Mouse (Mus musculus) midbrain, embryonic 16.5 days (tissue): ENCODE measurements around the gene Psmb5. TPM values are rescaled to one million over a fixed set of nuclear protein-coding genes. Genes with fewer than 3 reads are reported as not detected.
A peak's percentile ranks its signal among the peaks of the same experiment; 100 is the strongest.

ENCODE experiments used
- ATAC-seq: fragments of 200-750 bp; cut with Nextera tagmentation; 2 replicates; pipeline ENCODE4 v1.8.0; 2017; ENCODE audit warnings: moderate TSS enrichment
- H3K27ac ChIP-seq: fragments of 300-500 bp; sonication (generic); 2 replicates; pipeline ENCODE4 v1.5.1; 2014; ENCODE audit warnings: mild to moderate bottlenecking, low read length, mixed read lengths
- H3K27me3 ChIP-seq: fragments of 300-500 bp; sonication (generic); 2 replicates; pipeline ENCODE4 v1.6.1; 2014; ENCODE audit warnings: low read depth, low read length, mixed read lengths; ENCODE audit not compliant: control insufficient read depth, insufficient read depth
- H3K36me3 ChIP-seq: fragments of 300-500 bp; sonication (generic); 2 replicates; pipeline ENCODE4 v1.6.1; 2014; ENCODE audit warnings: mild to moderate bottlenecking, low read length, moderate library complexity, mixed read lengths; ENCODE audit not compliant: control insufficient read depth, insufficient read depth
- H3K4me1 ChIP-seq: fragments of 300-500 bp; sonication (generic); 2 replicates; pipeline ENCODE4 v1.6.1; 2014; ENCODE audit warnings: mild to moderate bottlenecking, low read length, mixed read lengths; ENCODE audit not compliant: control insufficient read depth, insufficient read depth
- H3K4me2 ChIP-seq: fragments of 300-500 bp; sonication (generic); 2 replicates; pipeline ENCODE4 v1.6.1; 2014; ENCODE audit warnings: mild to moderate bottlenecking, low read length, mixed read lengths
- H3K4me3 ChIP-seq: fragments of 300-500 bp; sonication (generic); 2 replicates; pipeline ENCODE4 v1.5.1; 2014; ENCODE audit warnings: low read depth, mild to moderate bottlenecking, low read length, moderate library complexity, mixed read lengths
- H3K9ac ChIP-seq: fragments of 300-500 bp; sonication (generic); 2 replicates; pipeline ENCODE4 v1.6.1; 2014; ENCODE audit warnings: low read depth, low read length, mixed read lengths
- H3K9me3 ChIP-seq: fragments of 300-500 bp; sonication (generic); replicated peaks from 2 replicates; pipeline ENCODE4 v1.6.1; 2014; ENCODE audit warnings: mild to moderate bottlenecking, low read length, mixed read lengths; ENCODE audit not compliant: control insufficient read depth, poor library complexity, severe bottlenecking
- WGBS: fragments of 180-500 bp; shearing (Covaris S2); extraction: QIAGEN DNeasy Blood & Tissue Kit; methylation state at CpG from one replicate; pipeline ENCODE4 v1.1.7; 2014; 5-methylcytosine and 5-hydroxymethylcytosine counted together
- polyA plus RNA-seq: library from polyadenylated mRNA; unstranded; fragments of >200 nt; fragmentation: Nextera tagmentation; extraction: Ambion mirVana; gene quantifications from 2 replicates; pipeline ENCODE4 v1.2.1, GENCODE M21; 2015

Gene Psmb5
- polyA plus RNA-seq = 412 and 432 TPM in 2 replicates

DNA sequence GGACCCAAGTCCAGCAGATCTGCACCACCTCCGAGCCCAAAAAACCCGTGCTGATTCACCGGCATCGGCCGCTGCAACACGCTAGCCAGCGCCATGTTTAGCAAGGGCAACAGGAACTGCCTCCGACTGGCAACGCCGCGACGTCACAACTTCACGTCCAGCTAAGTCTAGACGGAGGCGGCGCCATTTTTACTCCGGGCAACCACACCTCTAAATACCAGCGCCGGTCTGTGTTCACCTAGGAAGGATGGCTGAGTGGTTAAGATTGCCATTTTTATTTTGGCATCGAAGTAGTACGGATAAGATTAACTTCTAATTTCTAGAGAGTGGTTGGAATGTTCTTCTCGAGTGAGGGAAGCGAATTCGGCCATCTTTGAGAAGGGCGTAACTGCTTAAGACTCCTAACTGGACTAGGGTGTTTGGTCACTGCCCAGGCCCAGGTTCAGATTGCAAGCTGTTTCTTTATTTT is at the start of gene Psmb5:
Gene Psmb5 (minus strand): TSS at position 126 of the 469 bp plus-strand sequence.
- no peaks in the 10 kb centered on the region for H3K27me3 ChIP-seq
- H3K4me2 ChIP-seq = peak within 1 kb of the TSS; percentile 87
- H3K27ac ChIP-seq = peak within 1 kb of the TSS; percentile 81
- peak; percentile 93 for ATAC-seq
- H3K9me3 ChIP-seq = no peaks in the 10 kb centered on the region
- H3K36me3 ChIP-seq = peaks cover 3% of the 10 kb centered on the region; the same call in 1 of the 2 replicates
- under 1% methylated on average over 25 of the region's 25 CpGs for WGBS
- H3K4me3 ChIP-seq = peak within 1 kb of the TSS; percentile 54
- peaks cover 11% of the 10 kb centered on the region for H3K4me1 ChIP-seq
- H3K9ac ChIP-seq = peak within 1 kb of the TSS; percentile 72

DNA sequence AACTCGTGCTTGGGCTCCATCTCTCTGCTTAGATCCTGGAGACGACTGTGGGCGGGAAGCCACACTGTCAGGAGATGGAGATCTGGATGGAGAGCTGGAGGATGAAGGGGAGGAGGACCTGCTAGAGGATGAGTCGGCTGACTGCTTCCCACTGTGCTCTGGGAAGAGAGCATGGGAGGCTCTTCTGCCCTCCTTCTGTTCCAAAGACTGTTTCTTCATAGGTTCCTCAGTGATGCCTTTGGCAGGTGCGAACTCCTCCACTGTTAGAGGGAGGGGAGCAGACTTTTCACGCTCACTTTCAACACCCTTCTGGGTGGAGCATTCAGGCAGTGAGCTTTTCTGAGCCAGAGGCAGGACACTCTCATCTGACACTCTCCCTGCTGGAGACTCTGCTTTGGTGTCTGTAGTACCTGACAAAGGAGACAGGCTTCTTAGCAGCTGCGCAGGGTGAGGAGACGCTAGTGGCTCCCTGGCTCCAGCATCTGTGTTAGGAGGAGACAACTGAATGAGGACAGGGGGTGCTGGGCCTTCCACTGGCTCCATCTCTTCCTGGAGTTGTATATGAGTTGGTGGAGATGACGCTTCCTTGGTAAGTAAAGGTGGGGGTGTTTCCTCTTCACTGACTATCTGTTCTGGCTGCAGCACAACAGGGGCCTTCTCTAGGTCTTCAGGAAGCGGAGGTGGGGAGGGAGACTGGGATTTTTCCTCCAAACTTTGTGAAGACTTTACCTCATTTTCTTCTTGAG is 46.8 kb upstream of the Psmb5 start:
- H3K4me1 ChIP-seq = no peaks in the 10 kb centered on the region
- WGBS = 95% methylated on average over 10 of the region's 10 CpGs
- no peaks in the 10 kb centered on the region for H3K27me3 ChIP-seq
- no peak overlapping the region for H3K4me2 ChIP-seq
- no peak overlapping the region for H3K9ac ChIP-seq
- H3K27ac ChIP-seq = no peak overlapping the region
- H3K36me3 ChIP-seq = peaks cover 47% of the 10 kb centered on the region
- H3K9me3 ChIP-seq = no peaks in the 10 kb centered on the region
- H3K4me3 ChIP-seq = no peak overlapping the region
- ATAC-seq = no peak

DNA sequence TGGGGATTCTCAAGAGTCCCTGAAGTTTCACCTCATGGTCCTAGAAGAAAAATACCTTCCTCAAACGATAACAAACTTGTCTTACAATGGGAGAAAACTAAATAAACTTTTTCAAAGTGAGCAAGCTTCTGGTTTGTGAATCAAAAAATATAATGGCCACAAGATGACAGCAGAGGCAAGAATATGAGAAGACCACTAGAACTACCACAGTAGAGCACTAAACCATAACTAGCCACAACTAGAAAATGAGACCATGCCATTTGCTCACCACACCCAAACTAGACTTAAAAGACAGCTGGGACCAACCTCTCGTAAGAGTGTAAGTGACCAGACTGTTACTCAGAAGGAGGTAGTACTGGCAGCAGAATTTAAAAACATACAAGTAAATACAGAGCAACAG is 42.2 kb upstream of the Psmb5 start:
- WGBS = 90% methylated on average over 2 of the region's 2 CpGs
- Histone ChIP-seq H3K4me1 (no peaks in the 10 kb centered on the region), H3K27ac (no peak overlapping the region), H3K9me3 (no peaks in the 10 kb centered on the region), H3K4me2 (no peak overlapping the region), H3K27me3 (no peaks in the 10 kb centered on the region), H3K9ac (no peak overlapping the region), H3K4me3 (no peak overlapping the region), H3K36me3 (peaks cover 50% of the 10 kb centered on the region)
- no peak for ATAC-seq

DNA sequence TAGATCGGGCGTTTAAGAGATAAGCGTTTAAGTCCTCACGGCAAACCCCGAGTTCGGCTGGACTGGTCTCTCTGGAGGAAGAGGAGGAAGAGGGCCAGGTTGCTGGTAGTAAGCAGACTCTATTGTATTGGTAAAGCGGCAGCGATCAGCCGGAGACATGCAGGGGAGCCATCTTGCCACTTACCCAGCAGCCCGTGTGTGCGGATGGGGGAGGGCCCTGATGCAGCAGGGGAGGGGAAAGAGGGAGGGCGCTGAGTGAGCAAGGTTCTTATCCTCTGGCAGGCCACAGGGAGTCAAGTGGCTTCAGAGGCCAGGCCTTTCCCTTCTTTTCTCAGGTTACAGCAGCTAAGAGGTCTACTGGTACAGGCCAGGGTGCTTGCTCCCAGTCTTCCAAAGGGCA is 35.7 kb upstream of the Psmb5 start:
- Histone ChIP-seq H3K27ac (peak overlapping the region; percentile 84), H3K9ac (peak overlapping the region; percentile 76), H3K4me2 (peak overlapping the region; percentile 80), H3K9me3 (no peaks in the 10 kb centered on the region), H3K27me3 (no peaks in the 10 kb centered on the region), H3K36me3 (peaks cover 27% of the 10 kb centered on the region), H3K4me3 (peak overlapping the region; percentile 61), H3K4me1 (peaks cover 45% of the 10 kb centered on the region)
- 2% methylated on average over 11 of the region's 12 CpGs for WGBS
- peak; percentile 86 for ATAC-seq

DNA sequence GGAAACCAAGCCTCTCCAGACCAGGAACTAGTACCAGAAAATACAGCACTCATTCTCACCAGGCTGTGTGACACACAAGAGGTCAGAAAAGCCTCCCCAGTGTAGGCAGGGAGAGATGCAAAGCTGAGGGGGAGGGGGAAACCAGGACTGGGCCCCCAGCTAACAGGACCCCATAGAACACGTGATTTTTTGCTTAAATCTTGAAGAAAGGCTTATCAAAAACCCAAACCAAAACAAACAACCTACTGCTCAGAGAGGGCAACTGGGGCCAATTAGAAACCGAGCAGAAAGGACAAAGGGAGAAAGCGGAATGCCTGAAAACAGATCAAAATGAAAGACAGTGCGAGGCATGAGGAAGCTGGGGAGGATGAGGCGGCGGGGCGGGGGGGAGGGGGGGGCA is 35.0 kb upstream of the Psmb5 start:
- Histone ChIP-seq H3K4me2 (peak overlapping the region; percentile 80), H3K4me3 (peak overlapping the region; percentile 61), H3K27ac (peak overlapping the region; percentile 84), H3K9ac (peak overlapping the region; percentile 76), H3K4me1 (peaks cover 47% of the 10 kb centered on the region), H3K9me3 (no peaks in the 10 kb centered on the region), H3K36me3 (peaks cover 27% of the 10 kb centered on the region), H3K27me3 (no peaks in the 10 kb centered on the region)
- WGBS = 2% methylated on average over 6 of the region's 7 CpGs
- peak; percentile 23; the same call in 1 of the 2 replicates for ATAC-seq

DNA sequence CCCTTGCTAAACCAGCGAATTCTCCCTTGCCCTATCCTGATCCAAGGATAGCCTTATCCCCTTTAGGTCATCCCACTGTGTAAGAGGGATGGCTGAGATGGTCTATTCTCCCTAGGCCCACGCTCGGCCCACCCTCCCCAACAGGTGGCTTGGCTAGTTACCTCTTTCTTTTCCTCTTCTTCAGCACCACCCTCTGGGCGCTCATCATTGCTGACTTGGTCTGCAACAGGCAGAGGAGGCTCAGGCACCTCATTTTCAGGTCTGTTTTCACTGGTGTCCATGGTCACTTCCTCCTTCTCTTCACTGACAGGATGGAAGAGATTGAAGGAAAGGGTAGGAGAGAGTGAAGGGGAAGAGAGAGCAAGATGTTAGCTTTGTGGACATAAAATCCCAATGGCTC is 33.7 kb upstream of the Psmb5 start:
- Histone ChIP-seq H3K27ac (no peak overlapping the region), H3K27me3 (no peaks in the 10 kb centered on the region), H3K4me2 (peak overlapping the region; percentile 80), H3K36me3 (peaks cover 27% of the 10 kb centered on the region), H3K9ac (no peak overlapping the region), H3K4me3 (no peak overlapping the region), H3K9me3 (no peaks in the 10 kb centered on the region), H3K4me1 (peaks cover 49% of the 10 kb centered on the region)
- peak; percentile 18; the same call in 1 of the 2 replicates for ATAC-seq
- 81% methylated on average over 4 of the region's 4 CpGs for WGBS

DNA sequence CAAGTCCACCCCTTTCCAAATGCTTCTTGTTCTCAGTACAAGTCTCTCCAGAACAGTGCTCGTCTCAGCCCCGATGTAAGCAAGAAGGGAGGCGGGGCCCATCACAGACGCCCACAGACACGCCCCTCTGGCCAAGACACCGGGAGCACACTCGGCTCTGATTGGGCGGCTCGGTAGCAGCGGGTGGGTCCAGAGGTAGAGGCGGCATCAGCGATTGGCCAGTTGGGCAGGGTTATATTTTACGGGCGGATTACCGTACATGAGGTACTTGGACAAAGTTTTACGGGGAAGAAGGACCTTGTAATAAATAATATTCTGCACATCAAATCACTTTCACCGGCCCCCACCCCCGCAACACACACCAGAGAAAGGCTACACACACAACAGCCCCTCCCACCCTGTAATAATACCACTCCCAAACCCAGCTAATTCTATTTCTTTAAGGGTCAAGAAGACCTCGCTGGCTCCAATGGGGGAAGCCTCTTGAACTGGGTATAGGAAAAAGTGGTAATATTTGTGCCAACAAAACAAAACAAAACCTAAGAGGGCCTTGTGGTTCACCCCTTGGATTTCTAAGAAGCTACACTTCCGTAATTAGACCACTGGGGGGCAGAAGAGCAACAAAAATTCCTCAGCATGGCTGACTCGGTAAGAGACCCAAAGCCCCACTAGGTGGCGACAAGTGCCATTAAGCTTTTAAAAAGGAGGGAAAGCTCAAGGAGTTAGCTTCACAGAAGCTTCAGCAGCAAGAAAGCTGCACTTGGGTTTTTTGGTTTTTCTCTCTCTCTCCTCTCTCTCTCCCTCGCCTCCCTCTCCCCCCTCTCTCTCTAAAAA is 33.0 kb upstream of the Psmb5 start:
- H3K4me2 ChIP-seq = peak overlapping the region; percentile 80
- H3K27ac ChIP-seq = no peak overlapping the region
- no peaks in the 10 kb centered on the region for H3K27me3 ChIP-seq
- peak; percentile 25 for ATAC-seq
- peaks cover 28% of the 10 kb centered on the region for H3K36me3 ChIP-seq
- no peak overlapping the region for H3K9ac ChIP-seq
- H3K4me1 ChIP-seq = peaks cover 49% of the 10 kb centered on the region
- no peaks in the 10 kb centered on the region for H3K9me3 ChIP-seq
- H3K4me3 ChIP-seq = 0 out of 2 replicates have a peak overlapping the region, but pooled peaks have one; percentile 3
- WGBS = 68% methylated on average over 23 of the region's 23 CpGs

DNA sequence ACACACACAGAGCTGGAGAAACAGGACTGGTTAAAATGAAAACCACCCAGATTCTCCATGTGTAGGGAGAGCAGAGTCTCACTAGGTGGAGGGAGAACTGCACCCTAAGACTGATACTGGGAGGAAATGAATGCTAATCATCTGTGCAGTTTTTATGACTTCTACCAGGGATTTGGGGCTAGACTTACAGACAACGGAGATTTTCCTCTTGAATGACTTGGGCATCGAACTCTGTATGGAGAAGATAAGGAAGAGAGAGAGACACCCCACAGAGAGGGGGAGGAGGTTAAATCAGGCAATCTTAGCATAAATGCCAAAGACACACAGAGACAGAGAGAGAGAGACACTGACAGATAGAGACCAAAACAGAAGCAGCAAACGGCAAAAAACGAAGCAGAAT is 30.1 kb upstream of the Psmb5 start:
- no peak overlapping the region for H3K9ac ChIP-seq
- H3K4me1 ChIP-seq = peaks cover 42% of the 10 kb centered on the region
- no peaks in the 10 kb centered on the region for H3K27me3 ChIP-seq
- no peaks in the 10 kb centered on the region for H3K9me3 ChIP-seq
- peaks cover 54% of the 10 kb centered on the region for H3K36me3 ChIP-seq
- no peak overlapping the region for H3K4me3 ChIP-seq
- H3K27ac ChIP-seq = no peak overlapping the region
- WGBS = 62% methylated on average over 4 of the region's 4 CpGs
- ATAC-seq = no peak
- H3K4me2 ChIP-seq = no peak overlapping the region
